Mouse (Mus musculus) forebrain, embryonic 15.5 days (tissue): ENCODE data around the gene Gimap9. TPM values are rescaled to one million over a fixed set of nuclear protein-coding genes. Genes with fewer than 3 reads are reported as not detected.

Experiments
- polyA plus RNA-seq: library from polyadenylated mRNA; unstranded; fragments of >200 nt; fragmentation: Nextera tagmentation; extraction: Ambion mirVana; gene quantifications from 2 replicates; pipeline ENCODE4 v1.2.1, GENCODE M21; 2015

The Gimap9 gene
- polyA plus RNA-seq, 1 experiment from 2014 or later, result 1.8 TPM

Other genes starting within 250 kb of the Gimap9 start
- gene Zfp467, start 230.3 kb upstream of the Gimap9 start, polyA plus RNA-seq, result 30.0 and 34.2 TPM in 2 replicates
- gene Sspo, start 227.9 kb upstream of the Gimap9 start, polyA plus RNA-seq, result 0.13 and 0.70 TPM in 2 replicates
- 199 and 211 TPM in 2 replicates for gene Atp6v0e2, start 138.5 kb upstream of the Gimap9 start, polyA plus RNA-seq
- 15.4 and 18.0 TPM in 2 replicates for gene Lrrc61, start 121.3 kb upstream of the Gimap9 start, polyA plus RNA-seq
- 3.0 and 3.4 TPM in 2 replicates for gene Rarres2, start 103.3 kb upstream of the Gimap9 start, polyA plus RNA-seq
- not detected in 2 replicates for gene Gm45021, start 86.5 kb upstream of the Gimap9 start, polyA plus RNA-seq
- 34.9 and 35.8 TPM in 2 replicates for gene Repin1, start 82.2 kb upstream of the Gimap9 start, polyA plus RNA-seq
- not detected in 2 replicates for gene Gm44965, start 82.2 kb upstream of the Gimap9 start, polyA plus RNA-seq
- gene Zfp775, start 74.1 kb upstream of the Gimap9 start, polyA plus RNA-seq, result 15.8 and 20.5 TPM in 2 replicates
- gene AI854703, start 49.4 kb upstream of the Gimap9 start, polyA plus RNA-seq, result 10.1 and 11.2 TPM in 2 replicates
- gene Gimap8, start 28.9 kb upstream of the Gimap9 start, polyA plus RNA-seq, result 0.33 and 0.42 TPM in 2 replicates
- 1.1 TPM in 2 replicates for gene Gimap4, start 8.4 kb downstream of the Gimap9 start, polyA plus RNA-seq
- 5.7 and 5.8 TPM in 2 replicates for gene Gimap6, start 32.1 kb downstream of the Gimap9 start, polyA plus RNA-seq
- 1.2 TPM in 1 of 2 replicates, not detected in the other for gene Gm28053, start 42.5 kb downstream of the Gimap9 start, polyA plus RNA-seq
- not detected in 2 replicates for gene Gimap7, start 42.5 kb downstream of the Gimap9 start, polyA plus RNA-seq
- 4.1 and 4.6 TPM in 2 replicates for gene Gimap1, start 62.9 kb downstream of the Gimap9 start, polyA plus RNA-seq
- 0.86 and 1.2 TPM in 2 replicates for gene Gimap5, start 70.1 kb downstream of the Gimap9 start, polyA plus RNA-seq
- gene Gimap3, start 94.7 kb downstream of the Gimap9 start, polyA plus RNA-seq, result not detected in 2 replicates
- gene Tmem176a, start 164.8 kb downstream of the Gimap9 start, polyA plus RNA-seq, result 11.1 and 11.2 TPM in 2 replicates
- 85.0 and 90.2 TPM in 2 replicates for gene Tmem176b, start 165.4 kb downstream of the Gimap9 start, polyA plus RNA-seq
- not detected in 2 replicates for gene Aoc1, start 196.8 kb downstream of the Gimap9 start, polyA plus RNA-seq